Mouse (Mus musculus): ENCODE measurements around the gene Cnksr3.

- TF ChIP-seq CTCF (IDR thresholded peaks at IDR 0.05) (no peak), EP300 (IDR thresholded peaks at IDR 0.05) (no peak)
Measured at GRCm38 (mm10) chr10:7127828-7128227, 84.2 kb downstream of the Cnksr3 start.

Measured in lung, postnatal 0 days (tissue).